Mouse (Mus musculus) stomach, embryonic 16.5 days (tissue): ENCODE data around the gene Col23a1. TPM values are rescaled to one million over a fixed set of nuclear protein-coding genes. Genes with fewer than 3 reads are reported as not detected.
"Not testable (repeated sequence)": the region's sequence is repeated elsewhere in the genome, so short reads cannot be mapped to it uniquely, and the experiment has no call there.

Source experiments
- ATAC-seq: fragments of 200-750 bp; cut with Nextera tagmentation; 2 replicates; pipeline ENCODE4 v1.8.0; 2017; ENCODE audit warnings: moderate number of reproducible peaks, moderate TSS enrichment; ENCODE audit not compliant: insufficient read depth, low FRiP score
- H3K27ac ChIP-seq: fragments of 300-500 bp; sonication (generic); 2 replicates; pipeline ENCODE4 v1.5.1; 2014; ENCODE audit warnings: low read length
- H3K27me3 ChIP-seq: fragments of 300-500 bp; sonication (generic); 2 replicates; pipeline ENCODE4 v1.6.1; 2014; ENCODE audit warnings: low read length, control low read depth, mixed read lengths; ENCODE audit not compliant: control insufficient read depth, insufficient read depth
- H3K36me3 ChIP-seq: fragments of 300-500 bp; sonication (generic); 2 replicates; pipeline ENCODE4 v1.6.1; 2014; ENCODE audit warnings: low read length; ENCODE audit not compliant: control insufficient read depth, insufficient read depth
- H3K4me1 ChIP-seq: fragments of 300-500 bp; sonication (generic); 2 replicates; pipeline ENCODE4 v1.6.1; 2014; ENCODE audit warnings: low read length, control low read depth, mixed read lengths; ENCODE audit not compliant: control insufficient read depth, insufficient read depth
- H3K4me2 ChIP-seq: fragments of 300-500 bp; sonication (generic); 2 replicates; pipeline ENCODE4 v1.6.1; 2014; ENCODE audit warnings: low read depth, low read length, mixed read lengths
- H3K4me3 ChIP-seq: fragments of 300-500 bp; sonication (generic); replicated peaks from 2 replicates; pipeline ENCODE4 v1.5.1; 2014; ENCODE audit warnings: mild to moderate bottlenecking, low read length
- H3K9ac ChIP-seq: fragments of 300-500 bp; sonication (generic); 2 replicates; pipeline ENCODE4 v1.6.1; 2014; ENCODE audit warnings: low read length
- H3K9me3 ChIP-seq: fragments of 300-500 bp; sonication (generic); replicated peaks from 2 replicates; pipeline ENCODE4 v1.6.1; 2016; ENCODE audit warnings: low read length, control low read depth; ENCODE audit not compliant: control insufficient read depth
- WGBS: fragments of 180-500 bp; shearing (Covaris S2); extraction: QIAGEN DNeasy Blood & Tissue Kit; methylation state at CpG from one replicate; pipeline ENCODE4 v1.1.7; 2014; 5-methylcytosine and 5-hydroxymethylcytosine counted together
- polyA plus RNA-seq: library from polyadenylated mRNA; unstranded; fragments of >200 nt; fragmentation: Nextera tagmentation; extraction: Ambion mirVana; gene quantifications from 2 replicates; pipeline ENCODE4 v1.2.1, GENCODE M21; 2015

Gene Col23a1
- polyA plus RNA-seq, 1 experiment from 2014 or later = 7.0 TPM

DNA sequence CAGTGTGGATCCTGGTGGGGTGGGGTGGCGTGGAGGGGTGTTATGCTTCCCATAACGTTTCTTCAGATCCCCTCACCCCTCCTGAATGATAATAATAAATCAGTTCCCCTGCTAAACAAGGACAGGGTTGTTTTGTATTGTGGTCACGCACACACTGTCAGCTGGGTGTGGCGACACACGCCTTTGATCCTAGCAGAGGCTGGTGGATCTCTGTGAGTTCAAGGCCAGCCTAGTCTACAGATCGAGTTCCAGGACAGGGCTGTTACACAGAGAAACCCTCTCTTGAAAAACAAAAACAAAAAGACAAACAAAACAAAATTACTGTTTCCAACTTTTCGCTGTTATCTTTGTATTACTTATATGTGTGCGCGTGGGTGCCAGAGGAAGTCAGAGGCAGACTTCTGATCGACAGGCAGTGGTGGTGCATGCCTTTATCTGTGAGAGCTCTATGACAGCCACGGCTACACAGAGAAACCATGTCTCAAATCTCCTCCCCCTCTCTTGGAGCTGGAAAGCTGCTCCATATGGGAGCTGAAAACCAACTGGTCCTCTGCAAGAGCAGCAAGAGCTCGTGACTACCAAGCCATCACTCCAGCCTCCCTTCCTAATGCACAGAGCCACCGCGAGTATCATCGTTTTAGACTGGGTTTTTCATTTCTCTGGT lies 340.1 kb downstream of the Col23a1 start:
- Histone ChIP-seq H3K9me3 (no peaks in the 10 kb centered on the region), H3K4me3 (no peak overlapping the region), H3K27ac (no peak overlapping the region), H3K27me3 (no peaks in the 10 kb centered on the region), H3K4me2 (no peak overlapping the region), H3K9ac (no peak overlapping the region), H3K4me1 (no peaks in the 10 kb centered on the region), H3K36me3 (peaks cover 15% of the 10 kb centered on the region)
- WGBS = 78% methylated on average over 15 of the region's 15 CpGs
- no peak for ATAC-seq

DNA sequence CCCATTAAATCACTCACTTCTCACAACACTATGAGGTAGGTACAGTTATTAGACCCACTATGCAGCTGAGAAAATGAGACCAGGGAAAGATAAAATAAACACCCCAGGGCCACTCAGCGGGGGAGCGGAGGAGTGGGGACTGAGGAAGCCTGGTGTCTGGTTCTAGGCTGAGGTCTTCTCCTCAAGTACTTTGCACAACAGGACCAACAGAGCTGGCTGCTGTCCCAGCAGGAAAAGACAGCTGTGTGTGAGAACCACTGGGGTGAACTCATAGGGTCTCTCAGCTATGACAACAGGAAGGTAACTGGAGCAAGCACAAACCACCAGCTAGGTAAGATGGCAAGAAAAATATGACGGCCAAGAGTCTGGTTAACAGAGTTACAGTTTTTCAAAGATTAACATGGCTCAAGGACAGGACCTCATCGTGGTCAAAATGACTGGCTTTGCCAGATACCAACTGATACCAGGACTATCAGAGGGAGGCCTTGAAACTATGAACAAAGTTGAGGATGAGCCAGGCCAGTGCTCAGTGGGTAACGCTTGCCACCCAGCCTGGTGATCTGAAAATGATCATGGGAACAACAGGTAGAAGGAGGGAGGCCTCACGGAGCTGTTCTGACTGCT lies 342.5 kb downstream of the Col23a1 start:
- ATAC-seq = no peak
- 81% methylated on average over 6 of the region's 6 CpGs for WGBS

DNA sequence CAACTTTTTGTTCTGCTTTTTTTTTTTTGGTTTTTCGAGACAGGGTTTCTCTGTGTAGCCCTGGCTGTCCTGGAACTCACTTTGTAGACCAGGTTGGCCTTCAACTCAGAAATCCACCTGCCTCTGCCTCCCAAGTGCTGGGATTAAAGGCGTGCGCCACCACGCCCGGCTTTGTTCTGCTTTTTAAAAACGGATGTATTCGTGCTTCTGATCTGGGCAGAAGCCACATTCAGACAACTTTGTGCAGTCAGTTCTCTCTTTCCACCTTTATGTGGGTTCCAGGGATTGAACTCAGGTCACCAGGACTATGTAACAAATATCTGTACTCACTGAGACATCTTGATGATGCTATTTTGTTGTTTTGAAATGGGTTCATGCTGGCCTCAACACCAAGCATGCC lies 343.5 kb downstream of the Col23a1 start:
- H3K4me1 ChIP-seq = not testable (repeated sequence)
- WGBS = 89% methylated on average over 7 of the region's 7 CpGs

More for the DNA sequence above, 342.5 kb downstream of the Col23a1 start:
- Histone ChIP-seq H3K27me3 (no peaks in the 10 kb centered on the region), H3K27ac (no peak overlapping the region), H3K4me1 (0 out of 2 replicates have a peak, but pooled peaks cover 3% of the 10 kb centered on the region), H3K9me3 (no peaks in the 10 kb centered on the region), H3K4me3 (no peak overlapping the region), H3K36me3 (no peaks in the 10 kb centered on the region), H3K4me2 (no peak overlapping the region), H3K9ac (no peak overlapping the region)

More for the DNA sequence above, 343.5 kb downstream of the Col23a1 start:
- H3K4me3 ChIP-seq, H3K36me3 ChIP-seq, H3K9me3 ChIP-seq, H3K27ac ChIP-seq, H3K27me3 ChIP-seq, H3K9ac ChIP-seq, H3K4me2 ChIP-seq, ATAC-seq: not testable (repeated sequence)

Other genes starting within 250 kb of the Col23a1 start
- gene Olfr1375, start 241.8 kb upstream of the Col23a1 start, polyA plus RNA-seq = not detected in 2 replicates
- 7.4 TPM in 2 replicates for gene Zfp354a, start 230.7 kb upstream of the Col23a1 start, polyA plus RNA-seq
- not detected in 2 replicates for gene Gm12569, start 69.4 kb upstream of the Col23a1 start, polyA plus RNA-seq
- gene Clk4, start 28.2 kb upstream of the Col23a1 start, polyA plus RNA-seq = 115 and 123 TPM in 2 replicates
- 0.36 TPM in 1 of 2 replicates, not detected in the other for gene BC049762, start 26.9 kb upstream of the Col23a1 start, polyA plus RNA-seq